ENCODE assay signal across 8 mouse cellular contexts in genomic region chr11:51538919-51539758, GRCm38 (mm10). TPM values are rescaled to one million over a fixed set of nuclear protein-coding genes. Genes with fewer than 3 reads are reported as not detected.
DNase-seq lines count a peak whose midpoint lies in the region; ATAC-seq and TF ChIP-seq lines count a peak whose summit lies in the region.

No protein-coding gene starts in this region.

- no peak overlapping the region for H3K4me2 ChIP-seq in limb, embryonic 12.5 days
- H3K4me2 ChIP-seq in neural tube, embryonic 14.5 days (ENCODE audit: low read depth, low read length), result no peak overlapping the region

- no peak for TF ChIP-seq POLR2A in thymus, adult 2 months (IDR thresholded peaks at IDR 0.05; ENCODE audit: control insufficient read depth, extremely low read depth, insufficient read depth, low read length, poor library complexity)

- H3K9me3 ChIP-seq in limb, embryonic 12.5 days, result no peaks in the 10 kb centered on the region
- no peaks in the 10 kb centered on the region for H3K9me3 ChIP-seq in neural tube, embryonic 14.5 days (ENCODE audit: control insufficient read depth, low read length)

- H3K4me1 ChIP-seq in thymus, adult 2 months (replicated peaks; ENCODE audit: control insufficient read depth, insufficient read depth, low read length), result no peaks in the 10 kb centered on the region; the same call in 1 of the 2 replicates
- H3K4me1 ChIP-seq in limb, embryonic 12.5 days (replicated peaks), result peaks cover 45% of the 10 kb centered on the region
- H3K4me1 ChIP-seq in neural tube, embryonic 14.5 days (ENCODE audit: control insufficient read depth, insufficient read depth, low read length), result no peaks in the 10 kb centered on the region

- no peaks in the 10 kb centered on the region for H3K36me3 ChIP-seq in thymus, adult 2 months (ENCODE audit: control insufficient read depth, insufficient read depth, low read length)
- no peaks in the 10 kb centered on the region for H3K36me3 ChIP-seq in limb, embryonic 12.5 days
- H3K36me3 ChIP-seq in neural tube, embryonic 14.5 days (ENCODE audit: control insufficient read depth, insufficient read depth, low read length), result no peaks in the 10 kb centered on the region

- H3K9ac ChIP-seq in limb, embryonic 12.5 days (replicated peaks), result no peak overlapping the region
- H3K9ac ChIP-seq in neural tube, embryonic 14.5 days (replicated peaks; ENCODE audit: low read depth, low read length), result no peak overlapping the region

- intact Hi-C loops in gastrocnemius, adult 2 months (cut with DNase I), result loop anchor here (1.0 kb wide), 1 partner anchor 250 kb away; the partner anchor contains the start of gene Col23a1

- no peak overlapping the region for H3K4me3 ChIP-seq in thymus, adult 2 months (ENCODE audit: control insufficient read depth, insufficient read depth, low read length)
- H3K4me3 ChIP-seq in limb, embryonic 12.5 days (replicated peaks), result no peak overlapping the region
- no peak overlapping the region for H3K4me3 ChIP-seq in neural tube, embryonic 14.5 days (ENCODE audit: low read depth, low read length)
- no peak overlapping the region for H3K4me3 ChIP-seq in gastrocnemius, adult 2 months

- DNase-seq in frontal cortex, postnatal 36 days (ENCODE audit: low spot score in 2 of 2), result no peak
- peak; percentile 15 for DNase-seq in thymus, postnatal 0 days (ENCODE audit: low spot score)
- DNase-seq in thymus, adult 2 months, result no peak
- DNase-seq in ovary, adult 18-20 months (ENCODE audit: low spot score), result no peak
- no peak for DNase-seq in gastrocnemius, adult 2 months

- ATAC-seq in frontal cortex, adult (ENCODE audit: low TSS enrichment), result peak; percentile 90
- ATAC-seq in limb, embryonic 12.5 days (ENCODE audit: insufficient number of reproducible peaks, insufficient read depth, low FRiP score, low TSS enrichment, low read depth), result peak; percentile 37; the same call in 1 of the 2 replicates
- peak; percentile 39 for ATAC-seq in neural tube, embryonic 14.5 days (ENCODE audit: low read depth)

- no peak overlapping the region for H3K27ac ChIP-seq in thymus, adult 2 months (ENCODE audit: control insufficient read depth, insufficient read depth, low read length)
- H3K27ac ChIP-seq in limb, embryonic 12.5 days, result no peak overlapping the region
- H3K27ac ChIP-seq in neural tube, embryonic 14.5 days (ENCODE audit: low read depth, low read length), result no peak overlapping the region
- H3K27ac ChIP-seq in gastrocnemius, adult 2 months, result no peak overlapping the region

- no peaks in the 10 kb centered on the region for H3K27me3 ChIP-seq in thymus, adult 2 months (ENCODE audit: control insufficient read depth, insufficient read depth, low read length)
- no peaks in the 10 kb centered on the region; the same call in 1 of the 2 replicates for H3K27me3 ChIP-seq in limb, embryonic 12.5 days
- no peaks in the 10 kb centered on the region for H3K27me3 ChIP-seq in neural tube, embryonic 14.5 days (ENCODE audit: control insufficient read depth, insufficient read depth, low read length)

- no peak for TF ChIP-seq CTCF in thymus, adult 2 months (IDR thresholded peaks at IDR 0.05; ENCODE audit: borderline replicate concordance, control insufficient read depth, extremely low read depth, insufficient read depth, low read length, poor library complexity)
- no peak for TF ChIP-seq CTCF in gastrocnemius, adult 2 months (IDR thresholded peaks at IDR 0.05)

- 52% methylated on average over 13 of the region's 13 CpGs for WGBS in thymus, adult 2 months
- whole genome bisulfite sequencing in limb, embryonic 12.5 days, result 46% methylated on average over 13 of the region's 13 CpGs
- 61% methylated on average over 13 of the region's 13 CpGs for WGBS in neural tube, embryonic 14.5 days

RNA-seq across cellular contexts. Expression of gene Phykpl, which starts 45.4 kb away (rescaled TPM):
- polyA plus RNA-seq in thymus, postnatal 0 days (2015; fragmentation: Nextera tagmentation; extraction: Ambion mirVana), result 13.0 and 15.0 TPM in 2 replicates
- 20.2 and 21.8 TPM in 2 replicates for polyA plus RNA-seq in thymus, adult 2 months (2012; rRNA removed)
- polyA plus RNA-seq in limb, embryonic 12.5 days (2016; fragmentation: Nextera tagmentation; extraction: Ambion mirVana), result 15.0 and 16.9 TPM in 2 replicates
- 9.9 and 11.7 TPM in 2 replicates for polyA plus RNA-seq in neural tube, embryonic 14.5 days (2014; fragmentation: Nextera tagmentation; extraction: Ambion mirVana)
- 10 to 100 TPM; 15.5 to 15.8 TPM for total RNA-seq in gastrocnemius, adult 2 months (2021)

Comparison
In these comparisons a context has a peak if more than half of its experiments do, and no peak if none do; other contexts are left out.
1. ATAC-seq: peak in every context shown above with its lines; median percentile 90 in frontal cortex, adult; 39 in neural tube, embryonic 14.5 days; 37 in limb, embryonic 12.5 days.